ENCODE assay signal across 34 mouse cellular contexts in genomic region chr19:40991626-40992025, GRCm38 (mm10). TPM values are rescaled to one million over a fixed set of nuclear protein-coding genes. Genes with fewer than 3 reads are reported as not detected.
A peak's percentile ranks its signal among the peaks of the same experiment; 100 is the strongest.
DNase-seq lines count a peak whose midpoint lies in the region; ATAC-seq and TF ChIP-seq lines count a peak whose summit lies in the region.
"Had no signal": no experiment of that assay in that cellular context is flagged by ENCODE, and none has a peak within 500 bp of the region (broad histone marks: within the 10 kb centered on the region; RNA-seq: fewer than 3 reads in every experiment).

No protein-coding gene starts in this region.

- TF ChIP-seq RAD21 in CH12.LX (IDR thresholded peaks at IDR 0.05; ENCODE audit: low read depth, low read length): no peak

- in situ Hi-C loops in CH12.LX (cut with MboI; ENCODE audit: low pct_ligation_motif_present, low pct_unique_long_range_greater_than_20kb, low sequenced_read_pairs): no loop called here

- no peak for TF ChIP-seq EP300 in CH12.LX (IDR thresholded peaks at IDR 0.05; ENCODE audit: low read length)

- ATAC-seq in kidney, postnatal 0 days (replicated peaks; ENCODE audit: low FRiP score, low read depth): no peak
- ATAC-seq in intestine, postnatal 0 days: no peak
- ATAC-seq: forebrain, postnatal 0 days; hindbrain, postnatal 0 days; midbrain, embryonic 15.5 days had no signal

- TF ChIP-seq CTCF in kidney, postnatal 0 days (IDR thresholded peaks at IDR 0.05; ENCODE audit: low read depth): no peak
- no peak for TF ChIP-seq CTCF in kidney, adult 2 months (conservative IDR thresholded peaks at IDR 0.05; ENCODE audit: insufficient read depth, insufficient read length, low read depth, low read length)
- TF ChIP-seq CTCF in CH12.LX (conservative IDR thresholded peaks at IDR 0.05 in 1 of 2, IDR thresholded peaks at IDR 0.05 in 1 of 2; ENCODE audit: low read depth in 2 of 2, low read length in 2 of 2): no peak
- TF ChIP-seq CTCF in intestine, postnatal 0 days (IDR thresholded peaks at IDR 0.05; ENCODE audit: low read depth): no peak

- WGBS in kidney, postnatal 0 days: 53% methylated on average over 7 of the region's 7 CpGs
- WGBS in kidney, adult 2 months: 32% methylated on average over 7 of the region's 7 CpGs
- WGBS in intestine, postnatal 0 days: 60% methylated on average over 7 of the region's 7 CpGs

- no peaks in the 10 kb centered on the region for H3K9me3 ChIP-seq in kidney, postnatal 0 days (replicated peaks; ENCODE audit: low read length)
- H3K9me3 ChIP-seq in CH12.LX (replicated peaks; ENCODE audit: low read length): no peaks in the 10 kb centered on the region
- H3K9me3 ChIP-seq in intestine, postnatal 0 days (ENCODE audit: control insufficient read depth): no peaks in the 10 kb centered on the region
- H3K9me3 ChIP-seq: forebrain, embryonic 12.5 days; G1E; heart, embryonic 15.5 days; hindbrain, embryonic 12.5 days; liver, embryonic 15.5 days; lung, embryonic 15.5 days; midbrain, embryonic 10.5 days; midbrain, embryonic 15.5 days; stomach, embryonic 15.5 days had no signal

- peak overlapping the region; percentile 14; the same call in 1 of the 2 replicates for H3K4me3 ChIP-seq in kidney, postnatal 0 days (replicated peaks; ENCODE audit: low read depth, low read length)
- no peak overlapping the region for H3K4me3 ChIP-seq in kidney, adult 2 months (ENCODE audit: insufficient read depth, low read depth, low read length)
- H3K4me3 ChIP-seq in CH12.LX (replicated peaks in 1 of 3; ENCODE audit: low read depth in 2 of 3, low read length in 2 of 3, poor library complexity in 1 of 3): peak overlapping the region; percentile 66 to 93 (median 77)
- H3K4me3 ChIP-seq in intestine, postnatal 0 days (ENCODE audit: low read depth, low read length): no peak overlapping the region
- H3K4me3 ChIP-seq: erythroblast, embryonic 14.5 days; forebrain, embryonic 12.5 days; heart, embryonic 15.5 days; hindbrain, embryonic 12.5 days; liver, embryonic 15.5 days; lung, embryonic 15.5 days; midbrain, embryonic 10.5 days; midbrain, embryonic 15.5 days; stomach, embryonic 15.5 days had no signal

- DNase-seq in kidney, postnatal 0 days (ENCODE audit: low spot score): no peak
- no peak for DNase-seq in kidney, adult 2 months
- peak; percentile 51 for DNase-seq in A20 (ENCODE audit: low read depth, low spot score)
- no peak for DNase-seq in CH12.LX (ENCODE audit: extremely low read depth)
- DNase-seq in left cerebral cortex, adult 8-10 months (ENCODE audit: low spot score in 2 of 2): no peak
- DNase-seq in T-cell, adult 2 months (ENCODE audit: low spot score): no peak
- DNase-seq: adrenal gland, postnatal 14 days; cerebellum, adult 2 months; cerebellum, postnatal 14 days; forebrain, postnatal 0 days; heart, postnatal 36 days; kidney, adult 11 months; kidney, postnatal 25 days; left cerebral cortex, postnatal 4 days; right cerebral cortex, postnatal 4 days had no signal

- no peaks in the 10 kb centered on the region for H3K27me3 ChIP-seq in kidney, postnatal 0 days (ENCODE audit: insufficient read depth, low read length)
- H3K27me3 ChIP-seq in kidney, adult 2 months (replicated peaks; ENCODE audit: control insufficient read depth, insufficient read depth, low read length): no peaks in the 10 kb centered on the region
- H3K27me3 ChIP-seq in CH12.LX (replicated peaks): no peaks in the 10 kb centered on the region
- no peaks in the 10 kb centered on the region for H3K27me3 ChIP-seq in intestine, postnatal 0 days (replicated peaks; ENCODE audit: control insufficient read depth, insufficient read depth, low read length)
- H3K27me3 ChIP-seq: forebrain, embryonic 12.5 days; heart, embryonic 15.5 days; hindbrain, embryonic 12.5 days; lung, embryonic 15.5 days; midbrain, embryonic 15.5 days; stomach, embryonic 15.5 days had no signal

- H3K9ac ChIP-seq in kidney, postnatal 0 days (ENCODE audit: low read depth, low read length): no peak overlapping the region
- H3K9ac ChIP-seq in CH12.LX (ENCODE audit: insufficient read depth, low read depth): peak overlapping the region; percentile 97
- H3K9ac ChIP-seq in intestine, postnatal 0 days (ENCODE audit: low read depth, low read length): no peak overlapping the region
- H3K9ac ChIP-seq: forebrain, embryonic 12.5 days; forebrain, postnatal 0 days; heart, embryonic 15.5 days; hindbrain, embryonic 12.5 days; liver, embryonic 15.5 days; lung, embryonic 15.5 days; midbrain, embryonic 15.5 days; stomach, embryonic 15.5 days had no signal

- peaks cover 4% of the 10 kb centered on the region; the same call in 1 of the 2 replicates for H3K4me1 ChIP-seq in kidney, postnatal 0 days (replicated peaks; ENCODE audit: insufficient read depth, low read length)
- H3K4me1 ChIP-seq in kidney, adult 2 months (ENCODE audit: control insufficient read depth, insufficient read depth, low read length): peaks cover 10% of the 10 kb centered on the region; the same call in 1 of the 2 replicates
- peaks cover 18 to 60% of the 10 kb centered on the region in 2 experiments for H3K4me1 ChIP-seq in CH12.LX (ENCODE audit: control insufficient read depth in 1 of 2, insufficient read depth in 2 of 2)
- H3K4me1 ChIP-seq in intestine, postnatal 0 days (replicated peaks; ENCODE audit: control insufficient read depth, insufficient read depth, low read length): peaks cover 4% of the 10 kb centered on the region; the same call in 1 of the 2 replicates
- H3K4me1 ChIP-seq: heart, embryonic 15.5 days; hindbrain, embryonic 12.5 days; midbrain, embryonic 15.5 days had no signal

- no peaks in the 10 kb centered on the region for H3K36me3 ChIP-seq in kidney, postnatal 0 days (ENCODE audit: insufficient read depth, low read length)
- H3K36me3 ChIP-seq in kidney, adult 2 months (ENCODE audit: control insufficient read depth, insufficient read depth, low read length): no peaks in the 10 kb centered on the region
- H3K36me3 ChIP-seq in CH12.LX (replicated peaks in 1 of 2; ENCODE audit: control insufficient read depth in 1 of 2, insufficient read depth in 1 of 2, low read length in 1 of 2): peaks cover 10 to 36% of the 10 kb centered on the region in 2 experiments
- H3K36me3 ChIP-seq in intestine, postnatal 0 days (ENCODE audit: control insufficient read depth, insufficient read depth): no peaks in the 10 kb centered on the region
- H3K36me3 ChIP-seq: forebrain, embryonic 12.5 days; G1E; heart, embryonic 15.5 days; hindbrain, embryonic 12.5 days; liver, embryonic 15.5 days; lung, embryonic 15.5 days; midbrain, embryonic 10.5 days; midbrain, embryonic 15.5 days; stomach, embryonic 15.5 days had no signal

- no peak for TF ChIP-seq POLR2A in kidney, adult 2 months (IDR thresholded peaks at IDR 0.05; ENCODE audit: low read depth, low read length)
- no peak for TF ChIP-seq POLR2A in CH12.LX (IDR thresholded peaks at IDR 0.05; ENCODE audit: low read depth, low read length)

- dilution Hi-C loops in CH12.LX (cut with MboI; ENCODE audit: extremely low pct_ligation_motif_present, extremely low pct_unique_long_range_greater_than_20kb, low sequenced_read_pairs): no loop called here

- peaks cover 73% of the 10 kb centered on the region for H3K79me2 ChIP-seq in CH12.LX (replicated peaks; ENCODE audit: control insufficient read depth, extremely low read depth, insufficient read depth, poor library complexity, severe bottlenecking)

- peak overlapping the region; percentile 46; the same call in 1 of the 2 replicates for H3K4me2 ChIP-seq in kidney, postnatal 0 days (ENCODE audit: low read length)
- H3K4me2 ChIP-seq in CH12.LX (ENCODE audit: insufficient read depth, low read depth, poor library complexity, severe bottlenecking): peak overlapping the region; percentile 98
- peak overlapping the region; percentile 68 for H3K4me2 ChIP-seq in intestine, postnatal 0 days (replicated peaks; ENCODE audit: low read depth)
- H3K4me2 ChIP-seq: forebrain, embryonic 12.5 days; heart, embryonic 15.5 days; hindbrain, embryonic 12.5 days; liver, embryonic 15.5 days; lung, embryonic 15.5 days; midbrain, embryonic 15.5 days; stomach, embryonic 15.5 days had no signal

- no peak overlapping the region for H3K27ac ChIP-seq in kidney, postnatal 0 days
- no peak overlapping the region for H3K27ac ChIP-seq in kidney, adult 2 months (ENCODE audit: insufficient read depth, low read depth, low read length)
- H3K27ac ChIP-seq in CH12.LX (ENCODE audit: insufficient read depth, low read depth): peak overlapping the region; percentile 72; the same call in 1 of the 2 replicates
- no peak overlapping the region for H3K27ac ChIP-seq in intestine, postnatal 0 days (ENCODE audit: low read depth, low read length)
- H3K27ac ChIP-seq: forebrain, embryonic 12.5 days; heart, embryonic 15.5 days; hindbrain, embryonic 12.5 days; hindbrain, postnatal 0 days; liver, embryonic 15.5 days; lung, embryonic 15.5 days; midbrain, embryonic 10.5 days; midbrain, embryonic 15.5 days; stomach, embryonic 15.5 days had no signal

TF ChIP-seq in CH12.LX, 34 proteins besides CTCF, POLR2A, EP300 and RAD21:
- TF ChIP-seq E2F4 (IDR thresholded peaks at IDR 0.05; ENCODE audit: insufficient replicate concordance, low read depth, low read length) (no peak), GABPA (IDR thresholded peaks at IDR 0.05; ENCODE audit: insufficient replicate concordance, low read depth, low read length) (no peak)

RNA-seq across cellular contexts. Expression of gene Blnk, which starts 2.7 kb away (rescaled TPM):
- polyA plus RNA-seq in kidney, postnatal 0 days (2015; fragmentation: Nextera tagmentation; extraction: Ambion mirVana): 29.7 and 29.9 TPM in 2 replicates
- 13.1 and 16.5 TPM in 2 replicates for polyA plus RNA-seq in kidney, adult 2 months (2012; rRNA removed)
- total RNA-seq in CH12.LX (2012; rRNA removed) (86.8 and 142 TPM in 2 replicates), CH12.LX (2014; rRNA removed) (101 and 108 TPM in 2 replicates)
- polyA plus RNA-seq in CH12.LX (2012; ENCODE audit: insufficient read length, low read depth): 259 and 284 TPM in 2 replicates
- polyA plus RNA-seq in intestine, postnatal 0 days (2015; fragmentation: Nextera tagmentation; extraction: Ambion mirVana): 21.2 and 23.8 TPM in 2 replicates
- 10 to 100 TPM in 3 of 4 experiments, 1 to 10 TPM in 1; 9.6 to 13.5 (median 10.9) TPM for total RNA-seq in left cerebral cortex, adult 8-10 months (2022)
- polyA plus RNA-seq: erythroblast, embryonic 14.5 days had no signal

RNA-seq across cellular contexts. Expression of gene Dntt, which starts 37.4 kb away (rescaled TPM):
- polyA plus RNA-seq in kidney, postnatal 0 days (2015; fragmentation: Nextera tagmentation; extraction: Ambion mirVana): 0.09 and 0.17 TPM in 2 replicates
- polyA plus RNA-seq in kidney, adult 2 months (2012; rRNA removed): 0.08 TPM in 1 of 2 replicates, not detected in the other
- total RNA-seq in CH12.LX (2012; rRNA removed) (0.13 TPM in 1 of 2 replicates, not detected in the other), CH12.LX (2014; rRNA removed) (not detected in 2 replicates)
- polyA plus RNA-seq in CH12.LX (2012; ENCODE audit: insufficient read length, low read depth): not detected in 2 replicates
- polyA plus RNA-seq in intestine, postnatal 0 days (2015; fragmentation: Nextera tagmentation; extraction: Ambion mirVana): not detected in 2 replicates
- not detected for total RNA-seq in left cerebral cortex, adult 8-10 months (2022)
- total RNA-seq: G1E; heart, adult 8-10 months; heart, postnatal 36 days; hindbrain, postnatal 0 days; layer of hippocampus, adult 18-20 months; left cerebral cortex, adult 2 months had no signal
- polyA plus RNA-seq: C2C12; cerebellum, adult 2 months; cortical plate, adult 2 months; embryonic facial prominence, embryonic 14.5 days; erythroblast, embryonic 14.5 days; forebrain, embryonic 12.5 days; G1E; limb, embryonic 14.5 days; liver, embryonic 15.5 days; midbrain, embryonic 10.5 days had no signal

Comparison
In these comparisons a context has a peak if more than half of its experiments do, and no peak if none do; other contexts are left out.
1. H3K4me3 ChIP-seq: peak in kidney, postnatal 0 days (single experiment) and CH12.LX (3 of 3); none in kidney, adult 2 months (single experiment) and intestine, postnatal 0 days (single experiment).
2. H3K4me2 ChIP-seq: peak in every context shown above with its lines; median percentile 98 in CH12.LX; 68 in intestine, postnatal 0 days; 46 in kidney, postnatal 0 days.